Mouse (Mus musculus): ENCODE measurements around the gene C1qtnf7.

C1qtnf7 gene

GRCm38 (mm10) chr5:43609760-43610159, 94.4 kb downstream of the C1qtnf7 start:
- no peak for DNase-seq (ENCODE audit: low spot score in 2 of 2)

GRCm38 (mm10) chr5:43621575-43622299, 106.4 kb downstream of the C1qtnf7 start:
- DNase-seq (ENCODE audit: low spot score in 2 of 2): no peak

- DNase-seq (ENCODE audit: low spot score in 2 of 2): no peak
Observed at GRCm38 (mm10) chr5:43625407-43625806, 110.1 kb downstream of the C1qtnf7 start.

- no peak for DNase-seq (ENCODE audit: low spot score in 2 of 2)
Observed at GRCm38 (mm10) chr5:43634071-43634601, 118.8 kb downstream of the C1qtnf7 start.

GRCm38 (mm10) chr5:43634602-43635081, 119.3 kb downstream of the C1qtnf7 start:
- DNase-seq (ENCODE audit: low spot score in 2 of 2): peak; percentile 35 to 37

GRCm38 (mm10) chr5:43645020-43645419, 129.7 kb downstream of the C1qtnf7 start:
- DNase-seq (ENCODE audit: low spot score in 2 of 2): no peak

- no peak for DNase-seq (ENCODE audit: low spot score in 2 of 2)
Observed at GRCm38 (mm10) chr5:43647098-43647774, 131.9 kb downstream of the C1qtnf7 start.

- DNase-seq (ENCODE audit: low spot score in 2 of 2): no peak
Observed at GRCm38 (mm10) chr5:43661498-43661897, 146.2 kb downstream of the C1qtnf7 start.

- DNase-seq (ENCODE audit: low spot score in 2 of 2): peak in 1 of 2 experiments; percentile 30
Observed at GRCm38 (mm10) chr5:43661997-43662961, 146.9 kb downstream of the C1qtnf7 start, which contains the start of gene Cc2d2a. Cc2d2a (plus strand) TSS chr5:43662346.

- no peak for DNase-seq (ENCODE audit: low spot score in 2 of 2)
Observed at GRCm38 (mm10) chr5:43663531-43663930, 148.2 kb downstream of the C1qtnf7 start.

GRCm38 (mm10) chr5:43665144-43665543, 149.8 kb downstream of the C1qtnf7 start:
- no peak for DNase-seq (ENCODE audit: low spot score in 2 of 2)
